Mouse (Mus musculus): ENCODE measurements around the gene Synpr. TPM values are rescaled to one million over a fixed set of nuclear protein-coding genes. Genes with fewer than 3 reads are reported as not detected.
"Not testable (repeated sequence)": the region's sequence is repeated elsewhere in the genome, so short reads cannot be mapped to it uniquely, and the experiment has no call there.

Synpr gene
- 68.1 and 73.2 TPM in 2 replicates for total RNA-seq (2014; rRNA removed)
- polyA plus RNA-seq (2015; fragmentation: Nextera tagmentation; extraction: Ambion mirVana), result 62.9 and 64.4 TPM in 2 replicates

- no peaks in the 10 kb centered on the region for H3K9me3 ChIP-seq (ENCODE audit: low read length)
- peak; percentile 99 for ATAC-seq (ENCODE audit: low FRiP score)
- TF ChIP-seq CTCF (IDR thresholded peaks at IDR 0.05), result no peak
Measured at GRCm38 (mm10) chr14:13284091-13284844, at the start of gene Synpr. Synpr (plus strand) TSS chr14:13284780.

GRCm38 (mm10) chr14:13236929-13237328 is 47.7 kb upstream of the Synpr start:
- peak; percentile 77 for TF ChIP-seq CTCF (IDR thresholded peaks at IDR 0.05)
- 10% methylated on average over 1 of the region's 1 CpGs for WGBS
- DNase-seq (ENCODE audit: low spot score) (peak; percentile 75), ATAC-seq (ENCODE audit: low FRiP score) (no peak)
- Histone ChIP-seq H3K9ac (replicated peaks; ENCODE audit: low read length, poor library complexity, severe bottlenecking) (no peak overlapping the region), H3K27ac (ENCODE audit: low read depth, low read length) (no peak overlapping the region), H3K36me3 (ENCODE audit: insufficient read depth, low read length) (no peaks in the 10 kb centered on the region), H3K4me2 (ENCODE audit: low read depth, low read length, poor library complexity, severe bottlenecking) (no peak overlapping the region), H3K4me3 (ENCODE audit: low read depth, low read length) (no peak overlapping the region), H3K9me3 (ENCODE audit: low read length) (no peaks in the 10 kb centered on the region), H3K27me3 (ENCODE audit: insufficient read depth, low read length) (no peaks in the 10 kb centered on the region), H3K4me1 (ENCODE audit: insufficient read depth, low read length) (no peaks in the 10 kb centered on the region)

More at GRCm38 (mm10) chr14:13284091-13284844, at the start of gene Synpr:
- Histone ChIP-seq H3K9ac (replicated peaks; ENCODE audit: low read length, poor library complexity, severe bottlenecking) (peak within 1 kb of the TSS; percentile 42), H3K4me1 (ENCODE audit: insufficient read depth, low read length) (no peaks in the 10 kb centered on the region), H3K4me3 (ENCODE audit: low read depth, low read length) (peak within 1 kb of the TSS; percentile 39), H3K27ac (ENCODE audit: low read depth, low read length) (no peak within 1 kb of the TSS), H3K4me2 (ENCODE audit: low read depth, low read length, poor library complexity, severe bottlenecking) (peak within 1 kb of the TSS; percentile 65), H3K27me3 (ENCODE audit: insufficient read depth, low read length) (no peaks in the 10 kb centered on the region), H3K36me3 (ENCODE audit: insufficient read depth, low read length) (no peaks in the 10 kb centered on the region)
- DNase-seq (ENCODE audit: low spot score), result peak; percentile 93
- WGBS, result 9% methylated on average over 26 of the region's 27 CpGs

- 35% methylated on average over 4 of the region's 4 CpGs for WGBS
Measured at GRCm38 (mm10) chr14:13247431-13247830, 37.1 kb upstream of the Synpr start.

GRCm38 (mm10) chr14:13249361-13249760 is 35.2 kb upstream of the Synpr start:
- Histone ChIP-seq H3K4me3 (ENCODE audit: low read depth, low read length) (no peak overlapping the region), H3K9me3 (ENCODE audit: low read length) (no peaks in the 10 kb centered on the region), H3K27ac (ENCODE audit: low read depth, low read length) (no peak overlapping the region), H3K27me3 (ENCODE audit: insufficient read depth, low read length) (no peaks in the 10 kb centered on the region), H3K4me2 (ENCODE audit: low read depth, low read length, poor library complexity, severe bottlenecking) (no peak overlapping the region), H3K4me1 (ENCODE audit: insufficient read depth, low read length) (no peaks in the 10 kb centered on the region), H3K9ac (replicated peaks; ENCODE audit: low read length, poor library complexity, severe bottlenecking) (no peak overlapping the region), H3K36me3 (ENCODE audit: insufficient read depth, low read length) (no peaks in the 10 kb centered on the region)
- no peak for DNase-seq (ENCODE audit: low spot score)
- TF ChIP-seq CTCF (IDR thresholded peaks at IDR 0.05), result peak; percentile 44; the same call in 1 of the 2 replicates
- no peak for ATAC-seq (ENCODE audit: low FRiP score)

More at GRCm38 (mm10) chr14:13247431-13247830, 37.1 kb upstream of the Synpr start:
- no peaks in the 10 kb centered on the region for H3K27me3 ChIP-seq (ENCODE audit: insufficient read depth, low read length)
- H3K36me3 ChIP-seq (ENCODE audit: insufficient read depth, low read length), result no peaks in the 10 kb centered on the region
- no peak overlapping the region for H3K9ac ChIP-seq (replicated peaks; ENCODE audit: low read length, poor library complexity, severe bottlenecking)
- no peak overlapping the region for H3K4me2 ChIP-seq (ENCODE audit: low read depth, low read length, poor library complexity, severe bottlenecking)
- H3K27ac ChIP-seq (ENCODE audit: low read depth, low read length), result no peak overlapping the region
- ATAC-seq (ENCODE audit: low FRiP score) (no peak), DNase-seq (ENCODE audit: low spot score) (no peak)
- no peak for TF ChIP-seq CTCF (IDR thresholded peaks at IDR 0.05)
- no peak overlapping the region for H3K4me3 ChIP-seq (ENCODE audit: low read depth, low read length)
- H3K9me3 ChIP-seq (ENCODE audit: low read length), result no peaks in the 10 kb centered on the region
- H3K4me1 ChIP-seq (ENCODE audit: insufficient read depth, low read length), result no peaks in the 10 kb centered on the region

- no peaks in the 10 kb centered on the region for H3K4me1 ChIP-seq (ENCODE audit: insufficient read depth, low read length)
- H3K4me3 ChIP-seq (ENCODE audit: low read depth, low read length), result no peak overlapping the region
- no peaks in the 10 kb centered on the region for H3K36me3 ChIP-seq (ENCODE audit: insufficient read depth, low read length)
- WGBS, result 88% methylated on average over 1 of the region's 1 CpGs
- H3K27ac ChIP-seq (ENCODE audit: low read depth, low read length), result no peak overlapping the region
- no peak for ATAC-seq (ENCODE audit: low FRiP score)
- H3K4me2 ChIP-seq (ENCODE audit: low read depth, low read length, poor library complexity, severe bottlenecking), result no peak overlapping the region
- no peaks in the 10 kb centered on the region for H3K27me3 ChIP-seq (ENCODE audit: insufficient read depth, low read length)
- no peak overlapping the region for H3K9ac ChIP-seq (replicated peaks; ENCODE audit: low read length, poor library complexity, severe bottlenecking)
- DNase-seq (ENCODE audit: low spot score), result no peak
- no peaks in the 10 kb centered on the region for H3K9me3 ChIP-seq (ENCODE audit: low read length)
- TF ChIP-seq CTCF (IDR thresholded peaks at IDR 0.05), result no peak
Measured at GRCm38 (mm10) chr14:13252594-13252993, 32.0 kb upstream of the Synpr start.

GRCm38 (mm10) chr14:13254741-13255140 is 29.8 kb upstream of the Synpr start:
- not testable (repeated sequence) for H3K4me2 ChIP-seq (ENCODE audit: low read depth, low read length, poor library complexity, severe bottlenecking); H3K4me3 ChIP-seq (ENCODE audit: low read depth, low read length); H3K4me1 ChIP-seq (ENCODE audit: insufficient read depth, low read length); H3K9ac ChIP-seq (replicated peaks; ENCODE audit: low read length, poor library complexity, severe bottlenecking); H3K36me3 ChIP-seq (ENCODE audit: insufficient read depth, low read length); H3K27me3 ChIP-seq (ENCODE audit: insufficient read depth, low read length); ATAC-seq (ENCODE audit: low FRiP score); H3K9me3 ChIP-seq (ENCODE audit: low read length); H3K27ac ChIP-seq (ENCODE audit: low read depth, low read length)
- WGBS, result 92% methylated on average over 2 of the region's 2 CpGs
- DNase-seq (ENCODE audit: low spot score), result peak; percentile 19

All from midbrain, postnatal 0 days (tissue).